Mouse (Mus musculus) E14TG2a.4 (cell line): ENCODE results near the gene Slc1a1.

Experiments used
- CTCF ChIP-seq: conservative IDR thresholded peaks from 2 replicates; pipeline ENCODE4 v1.5.1; 2014; ENCODE audit warnings: low read length
- NANOG ChIP-seq: IDR thresholded peaks from 2 replicates; pipeline ENCODE4 v1.6.1; 2014; ENCODE audit warnings: borderline replicate concordance, low read length, mixed read lengths
- POU5F1 ChIP-seq: IDR thresholded peaks from 2 replicates; pipeline ENCODE4 v1.6.1; 2014; ENCODE audit warnings: low read length, borderline replicate concordance

DNA sequence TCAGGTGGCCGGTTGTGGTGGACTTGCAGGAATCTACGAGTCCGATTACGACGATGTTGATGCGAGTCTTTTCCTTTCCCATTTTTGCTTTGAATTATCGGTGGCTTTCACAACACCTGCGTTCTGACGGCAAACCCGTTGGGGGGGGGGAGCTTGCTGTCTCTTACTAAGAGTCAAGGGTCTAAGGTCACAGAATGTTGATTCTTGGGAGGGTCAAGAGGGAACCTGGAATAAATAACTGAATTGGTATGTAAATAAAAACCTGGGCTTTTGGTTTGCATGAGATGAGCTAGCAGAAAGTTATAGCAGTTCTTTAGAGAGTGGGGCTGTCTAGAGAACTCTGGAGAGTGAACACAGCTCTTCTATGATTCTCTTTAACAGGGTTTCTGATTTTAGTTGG is 28.8 kb downstream of the Slc1a1 start:
- TF ChIP-seq CTCF (no peak), NANOG (no peak), POU5F1 (no peak)
